Mouse (Mus musculus) limb, embryonic 13.5 days (tissue): ENCODE measurements at regions not wholly inside any gene's neighbourhood (a gene's known extent, or its start where the extent isn't known, plus 50 kb on each side); places are given as distances from the start of the nearest gene placed in this dataset.
"Not testable (repeated sequence)": the region's sequence is repeated elsewhere in the genome, so short reads cannot be mapped to it uniquely, and the experiment has no call there.

Experiments
- ATAC-seq: fragments of 200-750 bp; cut with Nextera tagmentation; 2 replicates; pipeline ENCODE4 v1.8.0; 2017; ENCODE audit warnings: low read depth, moderate number of reproducible peaks, moderate TSS enrichment; ENCODE audit not compliant: low FRiP score
- H3K27ac ChIP-seq: fragments of 300-500 bp; sonication (generic); 2 replicates; pipeline ENCODE4 v1.5.1; 2015; ENCODE audit warnings: inconsistent platforms, mild to moderate bottlenecking, moderate library complexity
- H3K27me3 ChIP-seq: fragments of 300-500 bp; sonication (generic); 2 replicates; pipeline ENCODE4 v1.6.1; 2015; ENCODE audit warnings: mild to moderate bottlenecking, inconsistent platforms
- H3K36me3 ChIP-seq: fragments of 300-500 bp; sonication (generic); 2 replicates; pipeline ENCODE4 v1.6.1; 2015; ENCODE audit warnings: inconsistent platforms, mild to moderate bottlenecking, moderate library complexity
- H3K4me1 ChIP-seq: fragments of 300-500 bp; sonication (generic); 2 replicates; pipeline ENCODE4 v1.6.1; 2015; ENCODE audit warnings: inconsistent platforms
- H3K4me2 ChIP-seq: fragments of 300-500 bp; sonication (generic); replicated peaks from 2 replicates; pipeline ENCODE4 v1.6.1; 2015; ENCODE audit warnings: inconsistent platforms, mild to moderate bottlenecking, moderate library complexity
- H3K4me3 ChIP-seq: fragments of 300-500 bp; sonication (generic); 2 replicates; pipeline ENCODE4 v1.5.1; 2015; ENCODE audit warnings: moderate library complexity, mild to moderate bottlenecking, inconsistent platforms
- H3K9ac ChIP-seq: fragments of 300-500 bp; sonication (generic); 2 replicates; pipeline ENCODE4 v1.6.1; 2015; ENCODE audit warnings: mild to moderate bottlenecking, inconsistent platforms
- H3K9me3 ChIP-seq: fragments of 300-500 bp; sonication (generic); 2 replicates; pipeline ENCODE4 v1.6.1; 2016; ENCODE audit warnings: inconsistent platforms
- WGBS: fragments of 180-500 bp; shearing (Covaris S2); methylation state at CpG from one replicate; pipeline ENCODE4 v1.1.7; 2015; 5-methylcytosine and 5-hydroxymethylcytosine counted together

- Histone ChIP-seq H3K4me1 (peaks cover 5% of the 10 kb centered on the region), H3K4me3 (no peak overlapping the region), H3K9ac (no peak overlapping the region), H3K4me2 (no peak overlapping the region), H3K9me3 (no peaks in the 10 kb centered on the region), H3K36me3 (no peaks in the 10 kb centered on the region), H3K27ac (no peak overlapping the region), H3K27me3 (no peaks in the 10 kb centered on the region)
- ATAC-seq: no peak
- WGBS: 76% methylated on average over 2 of the region's 2 CpGs
Observed at GRCm38 (mm10) chr10:119116843-119117390, 122.9 kb downstream of the Cand1 start.

- H3K27ac ChIP-seq, H3K9me3 ChIP-seq, ATAC-seq, H3K4me2 ChIP-seq, H3K4me3 ChIP-seq, H3K9ac ChIP-seq, H3K27me3 ChIP-seq, H3K36me3 ChIP-seq, H3K4me1 ChIP-seq: not testable (repeated sequence)
Observed at GRCm38 (mm10) chr10:119115200-119115599, 124.7 kb downstream of the Cand1 start.

- no peaks in the 10 kb centered on the region for H3K36me3 ChIP-seq
- no peak overlapping the region for H3K27ac ChIP-seq
- H3K4me2 ChIP-seq: no peak overlapping the region
- no peak overlapping the region for H3K4me3 ChIP-seq
- H3K27me3 ChIP-seq: no peaks in the 10 kb centered on the region
- 39% methylated on average over 10 of the region's 10 CpGs for WGBS
- ATAC-seq: no peak
- no peak overlapping the region for H3K9ac ChIP-seq
- H3K4me1 ChIP-seq: peaks cover 10% of the 10 kb centered on the region
- H3K9me3 ChIP-seq: no peaks in the 10 kb centered on the region
Observed at GRCm38 (mm10) chr10:119114653-119115052, 125.2 kb downstream of the Cand1 start.

GRCm38 (mm10) chr10:119111886-119112285 is 128.0 kb downstream of the Cand1 start:
- Histone ChIP-seq H3K36me3 (no peaks in the 10 kb centered on the region), H3K4me2 (no peak overlapping the region), H3K27ac (no peak overlapping the region), H3K4me3 (no peak overlapping the region), H3K27me3 (no peaks in the 10 kb centered on the region), H3K9me3 (no peaks in the 10 kb centered on the region), H3K9ac (no peak overlapping the region), H3K4me1 (peaks cover 17% of the 10 kb centered on the region)
- 92% methylated on average over 2 of the region's 2 CpGs for WGBS
- no peak for ATAC-seq

GRCm38 (mm10) chr10:119111409-119111808 is 128.4 kb downstream of the Cand1 start:
- 51% methylated on average over 3 of the region's 3 CpGs for WGBS
- no peak for ATAC-seq
- H3K9ac ChIP-seq: no peak overlapping the region

GRCm38 (mm10) chr10:119110614-119111013 is 129.2 kb downstream of the Cand1 start:
- H3K27me3 ChIP-seq: no peaks in the 10 kb centered on the region
- 34% methylated on average over 5 of the region's 5 CpGs for WGBS
- ATAC-seq: no peak
- no peak overlapping the region for H3K9ac ChIP-seq
- H3K4me3 ChIP-seq: no peak overlapping the region
- no peak overlapping the region for H3K4me2 ChIP-seq
- H3K36me3 ChIP-seq: no peaks in the 10 kb centered on the region
- H3K27ac ChIP-seq: no peak overlapping the region
- H3K4me1 ChIP-seq: 0 out of 2 replicates have a peak, but pooled peaks cover 13% of the 10 kb centered on the region
- H3K9me3 ChIP-seq: no peaks in the 10 kb centered on the region

More at GRCm38 (mm10) chr10:119111409-119111808, 128.4 kb downstream of the Cand1 start:
- Histone ChIP-seq H3K9me3 (no peaks in the 10 kb centered on the region), H3K27me3 (no peaks in the 10 kb centered on the region), H3K27ac (no peak overlapping the region), H3K4me1 (peaks cover 16% of the 10 kb centered on the region), H3K4me3 (no peak overlapping the region), H3K36me3 (no peaks in the 10 kb centered on the region), H3K4me2 (no peak overlapping the region)

- no peaks in the 10 kb centered on the region for H3K27me3 ChIP-seq
- H3K9ac ChIP-seq: no peak overlapping the region
- H3K27ac ChIP-seq: no peak overlapping the region
- no peak for ATAC-seq
- H3K4me2 ChIP-seq: no peak overlapping the region
- WGBS: 83% methylated on average over 4 of the region's 4 CpGs
- H3K4me1 ChIP-seq: 0 out of 2 replicates have a peak, but pooled peaks cover 13% of the 10 kb centered on the region
- H3K9me3 ChIP-seq: peaks cover 5% of the 10 kb centered on the region; the same call in 1 of the 2 replicates
- H3K36me3 ChIP-seq: no peaks in the 10 kb centered on the region
- no peak overlapping the region for H3K4me3 ChIP-seq
Observed at GRCm38 (mm10) chr10:119109207-119109606, 130.6 kb downstream of the Cand1 start.

GRCm38 (mm10) chr10:119107728-119108127 is 132.1 kb downstream of the Cand1 start:
- H3K27ac ChIP-seq: no peak overlapping the region
- ATAC-seq: no peak
- no peaks in the 10 kb centered on the region for H3K36me3 ChIP-seq
- H3K4me1 ChIP-seq: 0 out of 2 replicates have a peak, but pooled peaks cover 13% of the 10 kb centered on the region
- 67% methylated on average over 6 of the region's 6 CpGs for WGBS
- no peak overlapping the region for H3K9ac ChIP-seq
- H3K27me3 ChIP-seq: no peaks in the 10 kb centered on the region
- peaks cover 5% of the 10 kb centered on the region; the same call in 1 of the 2 replicates for H3K9me3 ChIP-seq
- H3K4me3 ChIP-seq: no peak overlapping the region
- H3K4me2 ChIP-seq: no peak overlapping the region

GRCm38 (mm10) chr10:119106105-119106504 is 133.8 kb downstream of the Cand1 start:
- 85% methylated on average over 3 of the region's 3 CpGs for WGBS
- Histone ChIP-seq H3K4me3 (no peak overlapping the region), H3K4me1 (0 out of 2 replicates have a peak, but pooled peaks cover 13% of the 10 kb centered on the region), H3K27ac (no peak overlapping the region), H3K4me2 (no peak overlapping the region), H3K9ac (no peak overlapping the region), H3K27me3 (no peaks in the 10 kb centered on the region), H3K9me3 (peaks cover 5% of the 10 kb centered on the region; the same call in 1 of the 2 replicates), H3K36me3 (no peaks in the 10 kb centered on the region)
- no peak for ATAC-seq

- WGBS: 82% methylated on average over 7 of the region's 7 CpGs
- no peak overlapping the region for H3K27ac ChIP-seq
Observed at GRCm38 (mm10) chr10:119105279-119105881, 134.5 kb downstream of the Cand1 start.

GRCm38 (mm10) chr10:119100511-119100910 is 139.3 kb downstream of the Cand1 start:
- peaks cover 5% of the 10 kb centered on the region; the same call in 1 of the 2 replicates for H3K9me3 ChIP-seq
- no peak overlapping the region for H3K27ac ChIP-seq
- no peak overlapping the region for H3K4me3 ChIP-seq
- WGBS: 24% methylated on average over 7 of the region's 7 CpGs
- ATAC-seq: no peak
- no peaks in the 10 kb centered on the region for H3K27me3 ChIP-seq
- no peaks in the 10 kb centered on the region for H3K4me1 ChIP-seq
- H3K36me3 ChIP-seq: no peaks in the 10 kb centered on the region
- no peak overlapping the region for H3K4me2 ChIP-seq
- H3K9ac ChIP-seq: no peak overlapping the region

More at GRCm38 (mm10) chr10:119105279-119105881, 134.5 kb downstream of the Cand1 start:
- no peak for ATAC-seq
- Histone ChIP-seq H3K27me3 (no peaks in the 10 kb centered on the region), H3K4me2 (no peak overlapping the region), H3K4me1 (0 out of 2 replicates have a peak, but pooled peaks cover 8% of the 10 kb centered on the region), H3K4me3 (no peak overlapping the region), H3K9ac (no peak overlapping the region), H3K36me3 (no peaks in the 10 kb centered on the region), H3K9me3 (peaks cover 5% of the 10 kb centered on the region; the same call in 1 of the 2 replicates)

GRCm38 (mm10) chr10:119099092-119099792 is 140.6 kb downstream of the Cand1 start:
- no peak overlapping the region for H3K4me3 ChIP-seq
- no peaks in the 10 kb centered on the region for H3K27me3 ChIP-seq
- H3K4me2 ChIP-seq: no peak overlapping the region
- 37% methylated on average over 10 of the region's 10 CpGs for WGBS
- H3K36me3 ChIP-seq: no peaks in the 10 kb centered on the region
- no peak overlapping the region for H3K27ac ChIP-seq
- ATAC-seq: no peak
- H3K9ac ChIP-seq: no peak overlapping the region
- H3K4me1 ChIP-seq: no peaks in the 10 kb centered on the region
- H3K9me3 ChIP-seq: no peaks in the 10 kb centered on the region
